Mouse (Mus musculus) brain, embryonic 14.5 days (tissue): ENCODE measurements around the gene Abca1. TPM values are rescaled to one million over a fixed set of nuclear protein-coding genes. Genes with fewer than 3 reads are reported as not detected.

ENCODE experiments used
- DNase-seq: peaks from one replicate; pipeline ENCODE4 v3.0.0-alpha.2; 2011; ENCODE audit warnings: low read depth
- CTCF ChIP-seq: fragments of 200-500 bp; IDR thresholded peaks from 2 replicates; pipeline ENCODE4 v1.5.1; 2012; ENCODE audit warnings: inconsistent platforms, mild to moderate bottlenecking, moderate library complexity, borderline replicate concordance; ENCODE audit not compliant: insufficient read depth, insufficient read length; ENCODE audit errors: extremely low read depth
- POLR2A ChIP-seq: fragments of 200-500 bp; IDR thresholded peaks from 2 replicates; pipeline ENCODE4 v1.6.1; 2012; ENCODE audit warnings: mild to moderate bottlenecking, inconsistent platforms, borderline replicate concordance; ENCODE audit not compliant: poor library complexity, insufficient read depth, insufficient read length, severe bottlenecking; ENCODE audit errors: extremely low read depth
- polyA plus RNA-seq: library from polyadenylated mRNA; depleted of rRNA; stranded (reverse); fragments of >200 nt; gene quantifications from 2 replicates; pipeline ENCODE4 v1.2.3, GENCODE M21; 2012; rRNA removed

The Abca1 gene
- 9.1 and 15.9 TPM in 2 replicates for polyA plus RNA-seq

- peak; percentile 97 for DNase-seq
- TF ChIP-seq POLR2A (peak; percentile 46; the same call in 1 of the 2 replicates), CTCF (no peak)
These were observed at the start of gene Abca1 for GRCm38 (mm10) chr4:53159767-53160166. Gene Abca1 (minus strand): TSS chr4:53159895.

GRCm38 (mm10) chr4:53204482-53204881, 44.8 kb upstream of the Abca1 start:
- DNase-seq, result no peak
- TF ChIP-seq CTCF, result no peak
- TF ChIP-seq POLR2A, result no peak

DNA sequence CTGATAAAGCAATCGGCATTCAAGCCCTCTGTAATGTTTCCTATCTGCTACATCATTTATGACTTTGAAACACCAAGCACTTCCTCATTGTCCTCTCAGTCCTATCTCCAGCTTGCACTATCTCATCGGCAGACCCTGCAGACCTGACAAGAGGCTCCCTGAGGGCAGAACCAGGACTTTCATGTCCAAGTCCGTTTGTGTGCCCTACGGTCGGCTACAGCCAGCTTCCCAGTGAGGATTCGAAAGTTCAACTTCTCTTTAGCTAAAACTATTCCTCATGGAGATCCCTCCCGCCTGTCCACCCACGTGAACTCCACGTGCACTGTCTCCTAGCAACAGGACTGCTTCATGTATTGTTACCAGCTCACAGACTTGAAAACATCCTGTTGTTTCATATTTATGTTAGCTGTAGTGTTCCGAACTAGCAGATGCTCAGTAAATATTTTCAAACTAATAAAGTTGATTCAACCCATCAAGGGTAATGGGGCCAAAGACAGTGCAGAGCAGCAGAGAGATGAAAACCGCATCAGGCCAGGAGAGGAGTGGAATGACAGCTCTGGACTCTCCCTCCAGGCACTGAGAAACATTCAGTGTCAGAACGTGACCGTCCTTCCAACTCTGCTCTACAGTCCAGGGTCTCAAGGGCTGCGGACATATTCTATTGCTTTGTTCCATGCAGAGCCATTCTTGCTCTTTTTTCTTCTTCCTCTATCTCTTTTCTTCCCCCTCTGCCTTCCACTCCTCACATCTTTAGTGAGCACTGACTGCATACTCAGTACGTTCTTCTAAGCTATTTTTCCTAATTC, 44.1 kb upstream of the Abca1 start:
- TF ChIP-seq CTCF (no peak), POLR2A (no peak)
- DNase-seq, result no peak

GRCm38 (mm10) chr4:53200276-53200675, 40.6 kb upstream of the Abca1 start:
- TF ChIP-seq CTCF (no peak), POLR2A (no peak)
- no peak for DNase-seq

- TF ChIP-seq CTCF (no peak), POLR2A (no peak)
- no peak for DNase-seq
These were observed 38.1 kb upstream of the Abca1 start for GRCm38 (mm10) chr4:53197842-53198241.

- TF ChIP-seq CTCF (no peak), POLR2A (no peak)
- DNase-seq, result peak; percentile 97
These were observed 36.5 kb upstream of the Abca1 start for GRCm38 (mm10) chr4:53196058-53196771.

- DNase-seq, result peak; percentile 44
- no peak for TF ChIP-seq CTCF
- no peak for TF ChIP-seq POLR2A
These were observed 27.4 kb upstream of the Abca1 start for GRCm38 (mm10) chr4:53187071-53187470.

- no peak for TF ChIP-seq CTCF
- TF ChIP-seq POLR2A, result no peak
- no peak for DNase-seq
These were observed 26.9 kb upstream of the Abca1 start for GRCm38 (mm10) chr4:53186573-53186972.

- no peak for DNase-seq
- no peak for TF ChIP-seq POLR2A
- no peak for TF ChIP-seq CTCF
These were observed 26.4 kb upstream of the Abca1 start for GRCm38 (mm10) chr4:53186141-53186540.

DNA sequence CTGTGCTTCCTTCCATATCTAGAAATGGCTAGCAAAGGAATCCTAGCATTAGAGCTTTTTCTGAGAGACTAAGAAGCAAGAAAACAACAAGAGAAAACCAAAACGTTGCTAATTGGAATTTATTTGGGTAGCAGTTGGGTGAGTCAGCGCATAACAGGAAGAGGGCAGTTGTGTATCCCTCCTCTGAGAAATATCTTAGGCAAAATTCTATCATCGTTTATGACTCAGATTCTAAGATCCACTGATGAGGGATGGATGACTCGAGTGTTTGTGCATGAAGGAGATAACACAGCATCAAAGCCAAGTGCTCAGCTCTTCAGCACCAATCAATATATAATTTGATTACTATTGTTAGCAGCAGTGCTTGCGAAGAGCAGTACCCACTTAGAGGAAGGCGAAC, 21.8 kb upstream of the Abca1 start:
- no peak for DNase-seq
- TF ChIP-seq CTCF (no peak), POLR2A (no peak)

DNA sequence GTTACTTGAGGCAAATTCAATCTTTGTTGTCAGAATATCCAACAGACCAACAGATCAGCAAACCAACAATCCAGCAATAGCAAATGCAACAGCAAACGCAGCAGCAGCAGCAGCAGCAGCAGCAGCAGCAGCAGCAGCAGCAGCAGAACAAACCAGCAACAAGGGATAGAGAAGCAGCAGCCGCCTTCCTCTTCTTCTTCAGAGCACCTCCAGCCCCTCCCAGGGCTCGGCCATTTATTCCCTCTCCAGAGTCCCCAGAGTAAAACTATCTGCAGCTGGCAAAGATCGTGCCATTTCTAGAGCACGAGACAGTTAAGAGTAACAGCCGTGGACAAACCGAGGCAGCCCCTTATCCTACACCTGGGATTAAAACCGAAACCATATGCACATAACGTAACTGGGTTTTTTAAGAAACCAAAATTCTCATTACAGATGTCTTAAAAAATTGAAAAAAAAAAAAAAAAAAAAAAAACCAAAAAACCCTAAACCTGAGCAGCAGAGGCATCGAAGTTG, 19.7 kb upstream of the Abca1 start:
- TF ChIP-seq POLR2A (no peak), CTCF (no peak)
- no peak for DNase-seq
